Mouse (Mus musculus) lung, embryonic 15.5 days (tissue): ENCODE data around the gene Nfya. TPM values are rescaled to one million over a fixed set of nuclear protein-coding genes. Genes with fewer than 3 reads are reported as not detected.

Experiments used
- polyA plus RNA-seq: library from polyadenylated mRNA; unstranded; fragments of >200 nt; fragmentation: Nextera tagmentation; extraction: Ambion mirVana; gene quantifications from 2 replicates; pipeline ENCODE4 v1.2.1, GENCODE M21; 2015

The Nfya gene
- polyA plus RNA-seq, 1 experiment from 2014 or later: 19.9 TPM

Other genes starting within 250 kb of the Nfya start
- 0.09 TPM in 1 of 2 replicates, not detected in the other for gene A530064D06Rik, start 242.6 kb downstream of the Nfya start, polyA plus RNA-seq
- 0.30 and 0.40 TPM in 2 replicates for gene Trem1, start 177.1 kb downstream of the Nfya start, polyA plus RNA-seq
- 0.38 and 0.55 TPM in 2 replicates for gene Trem3, start 162.1 kb downstream of the Nfya start, polyA plus RNA-seq
- gene Treml4, start 145.6 kb downstream of the Nfya start, polyA plus RNA-seq: 0.13 and 0.37 TPM in 2 replicates
- 0.21 and 0.62 TPM in 2 replicates for gene Treml2, start 110.4 kb downstream of the Nfya start, polyA plus RNA-seq
- 0.39 and 0.43 TPM in 2 replicates for gene B430306N03Rik, start 93.8 kb downstream of the Nfya start, polyA plus RNA-seq
- 3.4 and 4.7 TPM in 2 replicates for gene Trem2, start 63.5 kb downstream of the Nfya start, polyA plus RNA-seq
- 2.7 and 2.9 TPM in 2 replicates for gene Treml1, start 50.0 kb downstream of the Nfya start, polyA plus RNA-seq
- 70.6 and 75.7 TPM in 2 replicates for gene Oard1, start 108 bp upstream of the Nfya start, polyA plus RNA-seq
- 7.5 and 8.7 TPM in 2 replicates for gene Apobec2, start 23.0 kb upstream of the Nfya start, polyA plus RNA-seq
- 3.6 and 3.8 TPM in 2 replicates for gene Tspo2, start 41.6 kb upstream of the Nfya start, polyA plus RNA-seq
- gene Unc5cl, start 45.0 kb upstream of the Nfya start, polyA plus RNA-seq: 2.0 and 2.4 TPM in 2 replicates